Mouse (Mus musculus) limb, embryonic 14.5 days (tissue): ENCODE results near the gene Rapgef4. TPM values are rescaled to one million over a fixed set of nuclear protein-coding genes. Genes with fewer than 3 reads are reported as not detected.

Experiments
- ATAC-seq: fragments of 200-750 bp; cut with Nextera tagmentation; 2 replicates; pipeline ENCODE4 v1.8.0; 2017; ENCODE audit warnings: low read depth, moderate number of reproducible peaks, moderate TSS enrichment; ENCODE audit not compliant: low FRiP score
- DNase-seq: peaks from one replicate; pipeline ENCODE4 v3.0.0-alpha.2; 2015; ENCODE audit warnings: low spot score
- H3K27ac ChIP-seq: fragments of 300-500 bp; sonication (generic); replicated peaks from 2 replicates; pipeline ENCODE4 v1.5.1; 2014; ENCODE audit warnings: low read depth, mild to moderate bottlenecking, low read length, moderate library complexity, mixed read lengths
- H3K27me3 ChIP-seq: fragments of 300-500 bp; sonication (generic); 2 replicates; pipeline ENCODE4 v1.6.1; 2014; ENCODE audit warnings: low read length, mixed read lengths; ENCODE audit not compliant: control insufficient read depth, insufficient read depth
- H3K36me3 ChIP-seq: fragments of 300-500 bp; sonication (generic); 2 replicates; pipeline ENCODE4 v1.6.1; 2014; ENCODE audit warnings: mild to moderate bottlenecking, low read length, moderate library complexity, mixed read lengths; ENCODE audit not compliant: control insufficient read depth, insufficient read depth
- H3K4me1 ChIP-seq: fragments of 300-500 bp; sonication (generic); 2 replicates; pipeline ENCODE4 v1.6.1; 2014; ENCODE audit warnings: antibody characterized with exemption, low read length, mixed read lengths; ENCODE audit not compliant: control insufficient read depth, insufficient read depth
- H3K4me2 ChIP-seq: fragments of 300-500 bp; sonication (generic); replicated peaks from 2 replicates; pipeline ENCODE4 v1.6.1; 2014; ENCODE audit warnings: low read depth, mild to moderate bottlenecking, low read length, moderate library complexity; ENCODE audit not compliant: severe bottlenecking
- H3K4me3 ChIP-seq: fragments of 300-500 bp; sonication (generic); replicated peaks from 2 replicates; pipeline ENCODE4 v1.5.1; 2014; ENCODE audit warnings: low read length
- H3K9ac ChIP-seq: fragments of 300-500 bp; sonication (generic); 2 replicates; pipeline ENCODE4 v1.6.1; 2014; ENCODE audit warnings: mild to moderate bottlenecking, low read depth, low read length, moderate library complexity; ENCODE audit not compliant: severe bottlenecking
- H3K9me3 ChIP-seq: fragments of 300-500 bp; sonication (generic); 2 replicates; pipeline ENCODE4 v1.6.1; 2016; ENCODE audit warnings: low read length; ENCODE audit not compliant: control insufficient read depth
- POLR2A ChIP-seq: fragments of 200-500 bp; IDR thresholded peaks from 2 replicates; pipeline ENCODE4 v1.8.0; 2012; ENCODE audit warnings: inconsistent platforms, mild to moderate bottlenecking, moderate library complexity, borderline replicate concordance; ENCODE audit not compliant: insufficient read depth, insufficient read length; ENCODE audit errors: extremely low read depth
- WGBS: fragments of 180-500 bp; shearing (Covaris S2); extraction: QIAGEN DNeasy Blood & Tissue Kit; methylation state at CpG from one replicate; pipeline ENCODE4 v1.1.7; 2014; 5-methylcytosine and 5-hydroxymethylcytosine counted together
- polyA plus RNA-seq, 2 experiments: library from polyadenylated mRNA; depleted of rRNA in 1 of 2; stranded (reverse) in 1 of 2; unstranded in 1 of 2; fragments of >200 nt; fragmentation: Nextera tagmentation in 1 of 2; extraction: Ambion mirVana in 1 of 2; gene quantifications; 2 replicates each; pipeline versions ENCODE4 v1.2.1 to v1.2.3; 2012 to 2014

Gene Rapgef4
- polyA plus RNA-seq, 2 experiments, result 2.2 to 2.3 TPM

- Histone ChIP-seq H3K4me3 (no peak overlapping the region), H3K27ac (no peak overlapping the region), H3K9me3 (no peaks in the 10 kb centered on the region), H3K4me2 (no peak overlapping the region), H3K9ac (no peak overlapping the region), H3K27me3 (no peaks in the 10 kb centered on the region), H3K4me1 (peaks cover 4% of the 10 kb centered on the region; the same call in 1 of the 2 replicates), H3K36me3 (no peaks in the 10 kb centered on the region)
- no peak for ATAC-seq
- DNase-seq, result no peak
- TF ChIP-seq POLR2A, result no peak
- WGBS, result 73% methylated on average over 9 of the region's 9 CpGs
These were observed 249.5 kb downstream of the Rapgef4 start for GRCm38 (mm10) chr2:72230545-72230944.

GRCm38 (mm10) chr2:72234085-72234484 lies 253.0 kb downstream of the Rapgef4 start:
- 59% methylated on average over 11 of the region's 11 CpGs for WGBS
- H3K4me3 ChIP-seq, result no peak overlapping the region
- DNase-seq (peak; percentile 61), ATAC-seq (no peak)
- H3K36me3 ChIP-seq, result no peaks in the 10 kb centered on the region
- no peak overlapping the region for H3K9ac ChIP-seq
- H3K27me3 ChIP-seq, result no peaks in the 10 kb centered on the region
- no peak overlapping the region for H3K4me2 ChIP-seq
- no peak overlapping the region for H3K27ac ChIP-seq
- no peaks in the 10 kb centered on the region for H3K9me3 ChIP-seq
- H3K4me1 ChIP-seq, result peaks cover 17% of the 10 kb centered on the region
- TF ChIP-seq POLR2A, result no peak

DNA sequence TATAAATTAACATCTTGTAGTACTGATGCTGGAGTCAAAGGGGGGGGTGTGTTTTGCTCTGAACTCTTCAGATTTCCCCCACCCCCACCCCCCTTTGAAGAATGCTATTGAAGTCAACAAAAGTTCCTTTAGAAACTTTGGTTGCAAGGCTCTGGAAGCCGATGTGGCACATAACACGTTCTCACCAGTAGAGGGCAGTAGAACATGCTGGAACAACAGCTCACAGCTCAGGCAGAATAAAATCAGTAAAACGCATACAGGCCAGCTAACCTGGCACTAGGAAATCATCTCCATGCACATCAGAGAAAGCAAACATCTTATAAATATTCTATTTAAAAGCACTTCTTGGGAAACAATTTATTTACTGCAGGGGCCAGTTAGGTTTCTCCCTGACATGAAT lies 253.9 kb downstream of the Rapgef4 start:
- Histone ChIP-seq H3K9ac (no peak overlapping the region), H3K4me3 (no peak overlapping the region), H3K27me3 (no peaks in the 10 kb centered on the region), H3K9me3 (no peaks in the 10 kb centered on the region), H3K4me1 (peaks cover 25% of the 10 kb centered on the region), H3K27ac (peak overlapping the region; percentile 75; the same call in 1 of the 2 replicates), H3K4me2 (no peak overlapping the region), H3K36me3 (no peaks in the 10 kb centered on the region)
- 0% methylated on average over 3 of the region's 3 CpGs for WGBS
- DNase-seq (peak; percentile 86), ATAC-seq (peak; percentile 67; the same call in 1 of the 2 replicates)
- no peak for TF ChIP-seq POLR2A

GRCm38 (mm10) chr2:72235361-72235901 lies 254.4 kb downstream of the Rapgef4 start:
- ATAC-seq (0 out of 2 replicates have a peak, but pooled peaks have one; percentile 31), DNase-seq (peak; percentile 56)
- H3K27ac ChIP-seq, result peak overlapping the region; percentile 75
- 37% methylated on average over 12 of the region's 12 CpGs for WGBS
- H3K4me2 ChIP-seq, result no peak overlapping the region; the same call in 1 of the 2 replicates
- H3K27me3 ChIP-seq, result no peaks in the 10 kb centered on the region
- no peaks in the 10 kb centered on the region for H3K36me3 ChIP-seq
- H3K4me3 ChIP-seq, result no peak overlapping the region
- 0 out of 2 replicates have a peak overlapping the region, but pooled peaks have one; percentile 8 for H3K9ac ChIP-seq
- TF ChIP-seq POLR2A, result no peak
- no peaks in the 10 kb centered on the region for H3K9me3 ChIP-seq
- peaks cover 30% of the 10 kb centered on the region for H3K4me1 ChIP-seq

DNA sequence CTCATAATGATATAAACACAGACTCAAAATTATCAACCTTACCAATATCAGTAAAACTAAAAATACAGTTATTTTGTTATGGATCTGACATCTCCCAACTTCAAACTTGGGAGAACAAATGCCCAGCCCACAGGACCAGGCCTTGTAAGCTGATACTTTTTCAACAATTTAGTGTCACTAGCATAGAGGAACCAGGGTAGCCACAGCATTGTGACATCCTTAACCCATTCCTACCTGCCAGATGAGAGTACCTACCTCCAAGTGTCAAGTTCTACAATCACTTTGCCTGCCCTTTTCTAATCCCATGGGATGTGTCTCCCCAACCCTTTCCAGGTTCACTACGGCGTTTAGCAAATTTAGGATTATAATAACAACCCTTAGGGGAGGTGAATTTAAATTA lies 257.4 kb downstream of the Rapgef4 start:
- Histone ChIP-seq H3K4me3 (no peak overlapping the region), H3K36me3 (no peaks in the 10 kb centered on the region), H3K4me1 (peaks cover 51% of the 10 kb centered on the region), H3K27me3 (no peaks in the 10 kb centered on the region), H3K9me3 (no peaks in the 10 kb centered on the region), H3K9ac (no peak overlapping the region), H3K27ac (no peak overlapping the region), H3K4me2 (no peak overlapping the region)
- DNase-seq, result no peak
- 32% methylated on average over 2 of the region's 2 CpGs for WGBS
- TF ChIP-seq POLR2A, result no peak
- ATAC-seq, result no peak

DNA sequence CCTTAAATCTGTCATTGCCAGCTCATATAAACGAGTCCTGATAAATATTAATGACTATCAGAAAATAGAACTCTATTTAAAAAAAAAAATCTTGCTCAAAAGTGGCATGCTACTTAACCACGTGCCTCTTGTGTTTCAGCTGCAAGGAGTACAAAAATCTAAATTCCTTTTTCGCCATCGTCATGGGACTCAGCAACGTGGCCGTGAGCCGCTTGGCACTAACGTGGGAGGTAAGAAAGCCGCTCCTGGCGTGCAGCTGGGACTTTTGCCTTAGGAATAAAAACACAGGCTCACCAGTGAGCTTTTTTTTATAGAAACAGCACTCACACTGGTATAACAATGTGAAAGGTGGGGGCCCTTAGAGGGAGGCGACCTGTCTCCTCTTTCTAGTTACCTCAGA lies 257.9 kb downstream of the Rapgef4 start:
- WGBS, result 16% methylated on average over 11 of the region's 11 CpGs

More for the DNA sequence above, 257.9 kb downstream of the Rapgef4 start:
- H3K4me2 ChIP-seq, result no peak overlapping the region; the same call in 1 of the 2 replicates
- peaks cover 51% of the 10 kb centered on the region for H3K4me1 ChIP-seq
- no peak overlapping the region for H3K27ac ChIP-seq
- H3K36me3 ChIP-seq, result no peaks in the 10 kb centered on the region
- no peak for ATAC-seq
- TF ChIP-seq POLR2A, result no peak
- H3K9ac ChIP-seq, result no peak overlapping the region
- H3K4me3 ChIP-seq, result no peak overlapping the region
- no peak for DNase-seq
- H3K27me3 ChIP-seq, result no peaks in the 10 kb centered on the region
- H3K9me3 ChIP-seq, result no peaks in the 10 kb centered on the region
